Mouse (Mus musculus): ENCODE results near the gene 0610040J01Rik. TPM values are rescaled to one million over a fixed set of nuclear protein-coding genes. Genes with fewer than 3 reads are reported as not detected.
A peak's percentile ranks its signal among the peaks of the same experiment; 100 is the strongest.

Gene 0610040J01Rik
- polyA plus RNA-seq, 1 experiment from 2014 or later = 53.8 TPM

DNA sequence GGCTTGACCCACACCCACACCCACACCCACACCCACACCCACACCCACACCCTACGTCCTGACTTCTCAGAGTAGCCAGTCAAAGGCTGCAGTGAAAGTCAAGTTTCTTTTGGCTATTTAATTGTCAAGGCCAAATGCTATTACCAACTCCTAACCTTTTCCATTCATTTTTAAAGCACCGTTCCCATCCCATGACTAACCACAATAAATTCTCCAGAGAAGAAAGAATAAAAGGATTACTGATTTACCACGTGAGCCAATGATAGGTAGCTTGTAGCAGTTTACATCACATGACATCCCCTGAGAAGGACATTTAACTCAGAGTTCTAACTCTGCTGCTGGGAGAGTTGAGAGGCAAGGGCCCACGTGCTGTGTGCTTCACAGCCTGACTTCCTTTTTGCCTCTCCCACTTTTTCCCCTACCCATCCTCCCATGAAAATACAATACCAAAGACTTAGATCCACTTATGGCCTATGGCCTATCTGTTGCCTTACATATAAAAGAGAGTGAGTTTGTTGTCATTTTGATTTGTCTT lies 118.7 kb downstream of the 0610040J01Rik start:
- no peak for ATAC-seq (ENCODE audit: low FRiP score, low TSS enrichment)
- 61% methylated on average over 4 of the region's 4 CpGs for WGBS

DNA sequence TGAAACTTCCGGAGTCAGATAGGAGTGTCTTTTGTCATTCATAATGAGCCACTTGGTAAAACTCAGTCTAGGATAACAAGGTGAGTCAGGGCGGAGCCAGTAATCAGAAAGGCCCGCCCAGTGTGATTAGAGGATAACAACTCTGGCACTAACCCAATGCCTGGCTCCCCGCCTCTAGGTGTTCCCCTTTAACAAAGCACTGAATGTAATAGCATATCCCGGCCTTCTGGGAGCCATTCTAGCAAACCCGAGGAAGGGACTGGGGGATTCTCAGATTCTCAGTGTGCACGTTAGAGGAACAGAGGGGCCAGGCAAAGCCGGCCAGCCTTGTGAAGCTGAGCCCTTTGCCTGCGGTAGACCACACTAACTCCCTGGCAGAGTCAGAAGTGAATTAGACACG lies 120.7 kb downstream of the 0610040J01Rik start:
- WGBS = 52% methylated on average over 10 of the region's 10 CpGs
- 0 out of 2 replicates have a peak, but pooled peaks have one; percentile 23 for TF ChIP-seq CTCF (IDR thresholded peaks at IDR 0.05; ENCODE audit: low read depth)
- TF ChIP-seq EP300 (optimal IDR thresholded peaks at IDR 0.05) = no peak
- Histone ChIP-seq H3K4me3 (ENCODE audit: low read depth, low read length) (no peak overlapping the region), H3K27me3 (ENCODE audit: control insufficient read depth, insufficient read depth, low read length) (no peaks in the 10 kb centered on the region), H3K27ac (replicated peaks) (peak overlapping the region; percentile 69; the same call in 1 of the 2 replicates), H3K9ac (ENCODE audit: low read length) (no peak overlapping the region), H3K36me3 (ENCODE audit: control insufficient read depth, insufficient read depth, low read length) (peaks cover 2% of the 10 kb centered on the region; the same call in 1 of the 2 replicates), H3K9me3 (ENCODE audit: control insufficient read depth, low read length) (no peaks in the 10 kb centered on the region), H3K4me2 (replicated peaks; ENCODE audit: low read depth) (peak overlapping the region; percentile 4; the same call in 1 of the 2 replicates), H3K4me1 (replicated peaks; ENCODE audit: control insufficient read depth, insufficient read depth) (no peaks in the 10 kb centered on the region)
- peak; percentile 79 for ATAC-seq (ENCODE audit: low FRiP score, low TSS enrichment)
- peak; percentile 78 for DNase-seq (ENCODE audit: low spot score)

More for the DNA sequence above, 118.7 kb downstream of the 0610040J01Rik start:
- peaks cover 2% of the 10 kb centered on the region; the same call in 1 of the 2 replicates for H3K36me3 ChIP-seq (ENCODE audit: control insufficient read depth, insufficient read depth, low read length)
- H3K27me3 ChIP-seq (ENCODE audit: control insufficient read depth, insufficient read depth, low read length) = no peaks in the 10 kb centered on the region
- DNase-seq (ENCODE audit: low spot score) = no peak
- H3K9me3 ChIP-seq (ENCODE audit: control insufficient read depth, low read length) = no peaks in the 10 kb centered on the region
- no peak overlapping the region for H3K27ac ChIP-seq (replicated peaks)
- H3K4me3 ChIP-seq (ENCODE audit: low read depth, low read length) = no peak overlapping the region
- no peaks in the 10 kb centered on the region for H3K4me1 ChIP-seq (replicated peaks; ENCODE audit: control insufficient read depth, insufficient read depth)
- H3K9ac ChIP-seq (ENCODE audit: low read length) = no peak overlapping the region
- no peak for TF ChIP-seq EP300 (optimal IDR thresholded peaks at IDR 0.05)
- no peak for TF ChIP-seq CTCF (IDR thresholded peaks at IDR 0.05; ENCODE audit: low read depth)
- H3K4me2 ChIP-seq (replicated peaks; ENCODE audit: low read depth) = no peak overlapping the region

DNA sequence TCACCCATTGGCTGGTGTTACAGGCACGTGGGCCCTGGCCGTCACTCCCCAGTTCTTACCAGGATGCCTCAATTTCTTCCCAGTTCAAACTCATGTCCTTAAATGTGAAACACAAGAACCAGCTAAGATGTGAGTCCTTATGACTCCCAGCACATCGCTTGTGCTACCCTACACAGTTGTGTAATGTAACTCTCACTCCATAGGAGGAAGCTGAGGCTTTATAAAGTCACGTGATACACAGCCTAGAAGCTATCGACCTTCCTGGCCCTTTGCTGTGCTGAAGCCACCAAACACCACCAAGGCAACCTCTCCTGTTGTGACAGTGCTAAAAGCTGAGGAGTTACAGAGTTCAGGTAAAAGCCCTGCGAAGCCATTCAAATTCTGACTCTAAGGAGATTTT lies 123.4 kb downstream of the 0610040J01Rik start:
- Histone ChIP-seq H3K9me3 (ENCODE audit: control insufficient read depth, low read length) (no peaks in the 10 kb centered on the region), H3K27me3 (ENCODE audit: control insufficient read depth, insufficient read depth, low read length) (no peaks in the 10 kb centered on the region), H3K4me3 (ENCODE audit: low read depth, low read length) (no peak overlapping the region), H3K36me3 (ENCODE audit: control insufficient read depth, insufficient read depth, low read length) (peaks cover 2% of the 10 kb centered on the region; the same call in 1 of the 2 replicates), H3K9ac (ENCODE audit: low read length) (no peak overlapping the region), H3K27ac (replicated peaks) (no peak overlapping the region), H3K4me1 (replicated peaks; ENCODE audit: control insufficient read depth, insufficient read depth) (no peaks in the 10 kb centered on the region), H3K4me2 (replicated peaks; ENCODE audit: low read depth) (no peak overlapping the region)
- DNase-seq (ENCODE audit: low spot score) (no peak), ATAC-seq (ENCODE audit: low FRiP score, low TSS enrichment) (no peak)
- TF ChIP-seq CTCF (IDR thresholded peaks at IDR 0.05; ENCODE audit: low read depth) (no peak), EP300 (optimal IDR thresholded peaks at IDR 0.05) (no peak)
- WGBS = 83% methylated on average over 6 of the region's 6 CpGs

DNA sequence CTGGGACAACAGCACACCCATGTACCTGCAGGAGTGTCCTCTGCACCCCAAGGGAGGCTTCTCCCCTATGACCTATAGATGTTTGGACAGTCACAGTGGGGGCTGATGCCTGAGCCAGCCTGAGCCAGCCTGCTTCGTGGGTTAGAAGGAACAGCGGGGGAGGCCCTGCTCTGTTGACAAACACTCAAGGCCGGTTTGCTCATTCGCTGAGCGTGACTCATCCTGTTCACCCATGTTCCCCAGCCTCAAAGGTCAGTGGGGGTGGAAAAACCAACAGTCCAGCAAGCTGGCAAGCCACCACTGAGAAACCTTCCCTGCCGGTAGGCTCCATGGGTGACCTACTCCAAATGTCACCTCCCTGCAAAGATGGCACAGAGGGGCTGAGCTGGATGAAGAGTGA lies 124.6 kb downstream of the 0610040J01Rik start:
- ATAC-seq (ENCODE audit: low FRiP score, low TSS enrichment) (peak; percentile 89), DNase-seq (ENCODE audit: low spot score) (peak; percentile 73)
- no peak overlapping the region for H3K27ac ChIP-seq (replicated peaks)
- no peaks in the 10 kb centered on the region for H3K4me1 ChIP-seq (replicated peaks; ENCODE audit: control insufficient read depth, insufficient read depth)
- H3K4me2 ChIP-seq (replicated peaks; ENCODE audit: low read depth) = no peak overlapping the region
- peaks cover 2% of the 10 kb centered on the region; the same call in 1 of the 2 replicates for H3K36me3 ChIP-seq (ENCODE audit: control insufficient read depth, insufficient read depth, low read length)
- WGBS = 39% methylated on average over 6 of the region's 6 CpGs
- TF ChIP-seq CTCF (IDR thresholded peaks at IDR 0.05; ENCODE audit: low read depth) (no peak), EP300 (optimal IDR thresholded peaks at IDR 0.05) (no peak)
- 0 out of 2 replicates have a peak overlapping the region, but pooled peaks have one; percentile 5 for H3K9ac ChIP-seq (ENCODE audit: low read length)
- no peaks in the 10 kb centered on the region for H3K9me3 ChIP-seq (ENCODE audit: control insufficient read depth, low read length)
- H3K4me3 ChIP-seq (ENCODE audit: low read depth, low read length) = no peak overlapping the region
- H3K27me3 ChIP-seq (ENCODE audit: control insufficient read depth, insufficient read depth, low read length) = no peaks in the 10 kb centered on the region

DNA sequence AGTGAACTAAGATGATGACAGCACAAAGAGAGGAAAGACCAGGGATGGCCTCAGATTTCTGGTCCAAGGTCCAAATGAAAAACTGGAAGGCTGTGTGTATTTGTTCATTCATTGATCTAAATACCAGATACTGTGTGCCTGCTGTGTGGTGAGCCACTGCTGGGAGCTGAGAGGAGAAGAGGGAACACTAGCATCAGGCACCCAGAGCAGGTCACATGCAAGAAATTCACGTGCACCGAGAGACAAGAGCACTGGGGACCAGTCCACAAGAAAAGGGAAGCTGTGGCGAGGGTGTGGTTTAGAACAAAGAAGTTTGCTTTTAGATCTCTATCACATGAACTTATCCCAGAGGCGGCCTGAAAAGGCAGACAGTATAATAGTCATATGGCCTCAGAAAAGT lies 126.4 kb downstream of the 0610040J01Rik start:
- WGBS = 47% methylated on average over 4 of the region's 4 CpGs
- no peak for ATAC-seq (ENCODE audit: low FRiP score, low TSS enrichment)

DNA sequence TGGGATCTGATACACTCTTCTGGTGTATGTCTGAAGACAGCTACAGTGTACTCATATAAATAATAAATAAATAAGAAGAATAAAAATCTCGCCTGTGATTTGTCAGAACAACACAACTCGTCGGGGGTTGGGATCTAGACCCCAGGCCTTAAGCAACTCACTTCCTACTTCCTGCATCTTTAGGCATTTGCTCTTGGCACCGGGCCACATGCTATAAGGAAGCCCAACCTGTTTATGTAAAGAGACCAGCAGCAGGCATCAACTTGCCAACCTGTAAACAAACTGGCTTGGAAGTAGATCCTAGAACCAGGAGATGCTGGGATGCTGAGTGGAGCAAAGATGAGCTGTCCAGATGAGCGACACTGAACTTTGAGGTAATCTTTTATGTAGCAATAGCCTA lies 129.7 kb downstream of the 0610040J01Rik start:
- H3K27me3 ChIP-seq (ENCODE audit: control insufficient read depth, insufficient read depth, low read length) = no peaks in the 10 kb centered on the region
- H3K27ac ChIP-seq (replicated peaks) = no peak overlapping the region
- no peak for ATAC-seq (ENCODE audit: low FRiP score, low TSS enrichment)
- no peak overlapping the region for H3K4me3 ChIP-seq (ENCODE audit: low read depth, low read length)
- no peaks in the 10 kb centered on the region for H3K4me1 ChIP-seq (replicated peaks; ENCODE audit: control insufficient read depth, insufficient read depth)
- TF ChIP-seq CTCF (IDR thresholded peaks at IDR 0.05; ENCODE audit: low read depth) (no peak), EP300 (optimal IDR thresholded peaks at IDR 0.05) (no peak)
- 60% methylated on average over 5 of the region's 5 CpGs for WGBS
- H3K4me2 ChIP-seq (replicated peaks; ENCODE audit: low read depth) = no peak overlapping the region
- DNase-seq (ENCODE audit: low spot score) = no peak
- no peak overlapping the region for H3K9ac ChIP-seq (ENCODE audit: low read length)
- no peaks in the 10 kb centered on the region for H3K9me3 ChIP-seq (ENCODE audit: control insufficient read depth, low read length)
- H3K36me3 ChIP-seq (ENCODE audit: control insufficient read depth, insufficient read depth, low read length) = no peaks in the 10 kb centered on the region

More for the DNA sequence above, 126.4 kb downstream of the 0610040J01Rik start:
- H3K4me1 ChIP-seq (replicated peaks; ENCODE audit: control insufficient read depth, insufficient read depth) = no peaks in the 10 kb centered on the region
- peaks cover 2% of the 10 kb centered on the region; the same call in 1 of the 2 replicates for H3K36me3 ChIP-seq (ENCODE audit: control insufficient read depth, insufficient read depth, low read length)
- no peaks in the 10 kb centered on the region for H3K9me3 ChIP-seq (ENCODE audit: control insufficient read depth, low read length)
- TF ChIP-seq CTCF (IDR thresholded peaks at IDR 0.05; ENCODE audit: low read depth) (no peak), EP300 (optimal IDR thresholded peaks at IDR 0.05) (no peak)
- H3K27ac ChIP-seq (replicated peaks) = no peak overlapping the region
- no peak overlapping the region for H3K9ac ChIP-seq (ENCODE audit: low read length)
- no peak overlapping the region for H3K4me3 ChIP-seq (ENCODE audit: low read depth, low read length)
- no peaks in the 10 kb centered on the region for H3K27me3 ChIP-seq (ENCODE audit: control insufficient read depth, insufficient read depth, low read length)
- H3K4me2 ChIP-seq (replicated peaks; ENCODE audit: low read depth) = no peak overlapping the region
- no peak for DNase-seq (ENCODE audit: low spot score)
